Mouse (Mus musculus) T-helper 2 cell (primary cell): ENCODE results near the gene Slc24a3.

Experiments used
- in situ Hi-C: fragments of 300-600 bp; cut with MboI, MseI; formaldehyde crosslinking; loops from one replicate; pipeline ENCODE4 v1.15.1; 2025; ENCODE audit warnings: high pct_unique_total_duplicates

The Slc24a3 gene

GRCm38 (mm10) chr2:145533086-145533485, 365.5 kb downstream of the Slc24a3 start:
- in situ Hi-C loops, result no loop called here

- in situ Hi-C loops, result no loop called here
Measured at GRCm38 (mm10) chr2:145535307-145535706, 367.8 kb downstream of the Slc24a3 start.

GRCm38 (mm10) chr2:145535774-145536173, 368.2 kb downstream of the Slc24a3 start:
- in situ Hi-C loops, result no loop called here

- in situ Hi-C loops, result no loop called here
Measured at GRCm38 (mm10) chr2:145536986-145537385, 369.4 kb downstream of the Slc24a3 start.

- in situ Hi-C loops, result no loop called here
Measured at GRCm38 (mm10) chr2:145541695-145542094, 374.1 kb downstream of the Slc24a3 start.

GRCm38 (mm10) chr2:145546071-145546470, 378.5 kb downstream of the Slc24a3 start:
- in situ Hi-C loops, result no loop called here

- in situ Hi-C loops, result loop anchor here (5.0 kb wide), 1 partner anchor 68 kb away; no protein-coding TSS in a partner anchor
Measured at GRCm38 (mm10) chr2:145554722-145555252, 387.2 kb downstream of the Slc24a3 start.

- in situ Hi-C loops, result loop anchor here (5.0 kb wide), 1 partner anchor 67 kb away; no protein-coding TSS in a partner anchor
Measured at GRCm38 (mm10) chr2:145555713-145556112, 388.2 kb downstream of the Slc24a3 start.

GRCm38 (mm10) chr2:145557361-145557931, 389.9 kb downstream of the Slc24a3 start:
- in situ Hi-C loops, result loop anchor here (5.0 kb wide), 1 partner anchor 65 kb away; no protein-coding TSS in a partner anchor

GRCm38 (mm10) chr2:145562493-145562892, 394.9 kb downstream of the Slc24a3 start:
- in situ Hi-C loops, result no loop called here

- in situ Hi-C loops, result no loop called here
Measured at GRCm38 (mm10) chr2:145564596-145564995, 397.0 kb downstream of the Slc24a3 start.

GRCm38 (mm10) chr2:145566904-145567303, 399.4 kb downstream of the Slc24a3 start:
- in situ Hi-C loops, result no loop called here

- in situ Hi-C loops, result no loop called here
Measured at GRCm38 (mm10) chr2:145571943-145572342, 404.4 kb downstream of the Slc24a3 start.

GRCm38 (mm10) chr2:145574148-145574547, 406.6 kb downstream of the Slc24a3 start:
- in situ Hi-C loops, result no loop called here

- in situ Hi-C loops, result loop anchor here (10.0 kb wide), 2 partner anchors 418 to 948 kb away; partner anchors contain the start of gene Slc24a3
Measured at GRCm38 (mm10) chr2:145583103-145583502, 415.5 kb downstream of the Slc24a3 start.

GRCm38 (mm10) chr2:145585437-145585836, 417.9 kb downstream of the Slc24a3 start:
- in situ Hi-C loops, result loop anchor here (10.0 kb wide), 2 partner anchors 421 to 951 kb away; partner anchors contain the start of gene Slc24a3

GRCm38 (mm10) chr2:145588009-145588737, 420.6 kb downstream of the Slc24a3 start:
- in situ Hi-C loops, result loop anchor here (10.0 kb wide), 2 partner anchors 423 to 953 kb away; partner anchors contain the start of gene Slc24a3

- in situ Hi-C loops, result no loop called here
Measured at GRCm38 (mm10) chr2:145591881-145592280, 424.3 kb downstream of the Slc24a3 start.

GRCm38 (mm10) chr2:145593649-145594347, 426.2 kb downstream of the Slc24a3 start:
- in situ Hi-C loops, result no loop called here

- in situ Hi-C loops, result no loop called here
Measured at GRCm38 (mm10) chr2:145597866-145598265, 430.3 kb downstream of the Slc24a3 start.

- in situ Hi-C loops, result no loop called here
Measured at GRCm38 (mm10) chr2:145607844-145608243, 440.3 kb downstream of the Slc24a3 start.
